Mouse (Mus musculus) forebrain, embryonic 10.5 days (tissue): ENCODE results near the gene Gid8. TPM values are rescaled to one million over a fixed set of nuclear protein-coding genes. Genes with fewer than 3 reads are reported as not detected.

ENCODE experiments used
- DNase-seq: peaks from one replicate; pipeline ENCODE4 v3.0.0-alpha.2; 2017; ENCODE audit warnings: low spot score; ENCODE audit errors: extremely low spot score
- H3K27ac ChIP-seq: fragments of 300-500 bp; sonication (generic); 2 replicates; pipeline ENCODE4 v1.5.1; 2016; ENCODE audit warnings: mild to moderate bottlenecking
- H3K27me3 ChIP-seq: fragments of 300-500 bp; sonication (generic); 2 replicates; pipeline ENCODE4 v1.6.1; 2016; ENCODE audit warnings: mild to moderate bottlenecking; ENCODE audit not compliant: poor library complexity, severe bottlenecking
- H3K36me3 ChIP-seq: fragments of 300-500 bp; sonication (generic); replicated peaks from 2 replicates; pipeline ENCODE4 v1.6.1; 2016; ENCODE audit warnings: mild to moderate bottlenecking, moderate library complexity
- H3K4me1 ChIP-seq: fragments of 300-500 bp; sonication (generic); 2 replicates; pipeline ENCODE4 v1.6.1; 2016
- H3K4me3 ChIP-seq: fragments of 300-500 bp; sonication (generic); 2 replicates; pipeline ENCODE4 v1.5.1; 2016; ENCODE audit warnings: mild to moderate bottlenecking, moderate library complexity
- H3K9me3 ChIP-seq: fragments of 300-500 bp; sonication (generic); 2 replicates; pipeline ENCODE4 v1.6.1; 2016; ENCODE audit warnings: mild to moderate bottlenecking, moderate library complexity
- WGBS: fragments of 180-500 bp; shearing (Covaris S2); methylation state at CpG from one replicate; pipeline ENCODE4 v1.1.7; 2016; 5-methylcytosine and 5-hydroxymethylcytosine counted together
- polyA plus RNA-seq: library from polyadenylated mRNA; unstranded; fragments of >200 nt; fragmentation: Nextera tagmentation; extraction: Ambion mirVana; gene quantifications from 2 replicates; pipeline ENCODE4 v1.2.1, GENCODE M21; 2016

Gid8 gene
- 46.8 and 47.7 TPM in 2 replicates for polyA plus RNA-seq

- DNase-seq: peak; percentile 98
- WGBS: under 1% methylated on average over 35 of the region's 43 CpGs
- H3K4me3 ChIP-seq: peak within 1 kb of the TSS; percentile 82
- H3K27me3 ChIP-seq: no peaks in the 10 kb centered on the region
- no peaks in the 10 kb centered on the region for H3K9me3 ChIP-seq
- H3K36me3 ChIP-seq: peaks cover 52% of the 10 kb centered on the region
- peaks cover 26% of the 10 kb centered on the region for H3K4me1 ChIP-seq
- peak within 1 kb of the TSS; percentile 98 for H3K27ac ChIP-seq
Measured at GRCm38 (mm10) chr2:180709923-180710272, at the start of gene Gid8, which contains the start of gene Dido1. Gene Gid8 (plus strand): TSS chr2:180710117. Gene Dido1 (minus strand): TSS chr2:180709999.

GRCm38 (mm10) chr2:180660521-180660920 is 49.4 kb upstream of the Gid8 start:
- no peak for DNase-seq
- 98% methylated on average over 5 of the region's 5 CpGs for WGBS
- Histone ChIP-seq H3K36me3 (peaks cover 43% of the 10 kb centered on the region), H3K27me3 (0 out of 2 replicates have a peak, but pooled peaks cover 3% of the 10 kb centered on the region), H3K9me3 (no peaks in the 10 kb centered on the region), H3K27ac (no peak overlapping the region), H3K4me3 (no peak overlapping the region), H3K4me1 (peaks cover 27% of the 10 kb centered on the region)

GRCm38 (mm10) chr2:180662008-180662407 is 47.9 kb upstream of the Gid8 start:
- Histone ChIP-seq H3K9me3 (no peaks in the 10 kb centered on the region), H3K27me3 (0 out of 2 replicates have a peak, but pooled peaks cover 3% of the 10 kb centered on the region), H3K4me3 (no peak overlapping the region), H3K4me1 (peaks cover 27% of the 10 kb centered on the region), H3K27ac (no peak overlapping the region), H3K36me3 (peaks cover 58% of the 10 kb centered on the region)
- DNase-seq: no peak
- 94% methylated on average over 4 of the region's 4 CpGs for WGBS

- no peaks in the 10 kb centered on the region for H3K9me3 ChIP-seq
- peaks cover 60% of the 10 kb centered on the region for H3K36me3 ChIP-seq
- H3K4me3 ChIP-seq: no peak overlapping the region
- H3K27ac ChIP-seq: no peak overlapping the region
- no peaks in the 10 kb centered on the region for H3K4me1 ChIP-seq
- H3K27me3 ChIP-seq: no peaks in the 10 kb centered on the region
- 95% methylated on average over 2 of the region's 2 CpGs for WGBS
- no peak for DNase-seq
Measured at GRCm38 (mm10) chr2:180676706-180677105, 33.2 kb upstream of the Gid8 start.

- Histone ChIP-seq H3K27ac (no peak overlapping the region), H3K4me1 (no peaks in the 10 kb centered on the region), H3K4me3 (no peak overlapping the region), H3K27me3 (no peaks in the 10 kb centered on the region), H3K36me3 (peaks cover 60% of the 10 kb centered on the region), H3K9me3 (no peaks in the 10 kb centered on the region)
- WGBS: 28% methylated on average over 4 of the region's 4 CpGs
- peak; percentile 50 for DNase-seq
Measured at GRCm38 (mm10) chr2:180678609-180679140, 31.2 kb upstream of the Gid8 start.

GRCm38 (mm10) chr2:180681225-180681624 is 28.7 kb upstream of the Gid8 start:
- no peaks in the 10 kb centered on the region for H3K9me3 ChIP-seq
- DNase-seq: no peak
- H3K27me3 ChIP-seq: no peaks in the 10 kb centered on the region
- H3K4me3 ChIP-seq: no peak overlapping the region
- H3K4me1 ChIP-seq: no peaks in the 10 kb centered on the region
- 69% methylated on average over 2 of the region's 2 CpGs for WGBS
- H3K36me3 ChIP-seq: peaks cover 68% of the 10 kb centered on the region
- H3K27ac ChIP-seq: no peak overlapping the region

GRCm38 (mm10) chr2:180683524-180683923 is 26.4 kb upstream of the Gid8 start:
- H3K27ac ChIP-seq: no peak overlapping the region
- peaks cover 91% of the 10 kb centered on the region for H3K36me3 ChIP-seq

GRCm38 (mm10) chr2:180684031-180684430 is 25.9 kb upstream of the Gid8 start:
- DNase-seq: no peak
- no peaks in the 10 kb centered on the region for H3K4me1 ChIP-seq
- H3K4me3 ChIP-seq: no peak overlapping the region
- peaks cover 96% of the 10 kb centered on the region for H3K36me3 ChIP-seq
- no peaks in the 10 kb centered on the region for H3K9me3 ChIP-seq
- H3K27ac ChIP-seq: no peak overlapping the region
- H3K27me3 ChIP-seq: no peaks in the 10 kb centered on the region
- WGBS: 95% methylated on average over 4 of the region's 4 CpGs

More at GRCm38 (mm10) chr2:180683524-180683923, 26.4 kb upstream of the Gid8 start:
- Histone ChIP-seq H3K4me3 (no peak overlapping the region), H3K4me1 (no peaks in the 10 kb centered on the region), H3K9me3 (no peaks in the 10 kb centered on the region), H3K27me3 (no peaks in the 10 kb centered on the region)
- 95% methylated on average over 2 of the region's 2 CpGs for WGBS
- DNase-seq: no peak

GRCm38 (mm10) chr2:180689841-180690240 is 20.1 kb upstream of the Gid8 start:
- 91% methylated on average over 5 of the region's 5 CpGs for WGBS
- Histone ChIP-seq H3K9me3 (no peaks in the 10 kb centered on the region), H3K4me3 (no peak overlapping the region), H3K4me1 (peaks cover 17% of the 10 kb centered on the region), H3K27me3 (no peaks in the 10 kb centered on the region), H3K27ac (no peak overlapping the region), H3K36me3 (peaks cover 69% of the 10 kb centered on the region)
- DNase-seq: no peak

- Histone ChIP-seq H3K9me3 (no peaks in the 10 kb centered on the region), H3K36me3 (peaks cover 41% of the 10 kb centered on the region), H3K4me1 (peaks cover 19% of the 10 kb centered on the region), H3K27me3 (no peaks in the 10 kb centered on the region), H3K27ac (peak overlapping the region; percentile 71), H3K4me3 (peak overlapping the region; percentile 30)
- WGBS: 0% methylated on average over 1 of the region's 1 CpGs
- DNase-seq: peak; percentile 32
Measured at GRCm38 (mm10) chr2:180692630-180693029, 17.3 kb upstream of the Gid8 start.

- H3K27ac ChIP-seq: no peak overlapping the region
- no peaks in the 10 kb centered on the region for H3K9me3 ChIP-seq
- peaks cover 28% of the 10 kb centered on the region for H3K4me1 ChIP-seq
- H3K4me3 ChIP-seq: no peak overlapping the region
- DNase-seq: no peak
- 89% methylated on average over 2 of the region's 2 CpGs for WGBS
- peaks cover 15% of the 10 kb centered on the region for H3K36me3 ChIP-seq
- no peaks in the 10 kb centered on the region for H3K27me3 ChIP-seq
Measured at GRCm38 (mm10) chr2:180695176-180695575, 14.7 kb upstream of the Gid8 start.

GRCm38 (mm10) chr2:180700457-180700856 is 9.5 kb upstream of the Gid8 start:
- Histone ChIP-seq H3K27ac (peak overlapping the region; percentile 97; the same call in 1 of the 2 replicates), H3K4me3 (peak overlapping the region; percentile 95), H3K27me3 (no peaks in the 10 kb centered on the region), H3K4me1 (peaks cover 41% of the 10 kb centered on the region), H3K9me3 (no peaks in the 10 kb centered on the region), H3K36me3 (peaks cover 10% of the 10 kb centered on the region)
- DNase-seq: no peak
- 84% methylated on average over 5 of the region's 5 CpGs for WGBS

- 6% methylated on average over 26 of the region's 26 CpGs for WGBS
Measured at GRCm38 (mm10) chr2:180701053-180701766, 8.7 kb upstream of the Gid8 start.

More at GRCm38 (mm10) chr2:180701053-180701766, 8.7 kb upstream of the Gid8 start:
- Histone ChIP-seq H3K4me1 (peaks cover 39% of the 10 kb centered on the region), H3K4me3 (peak overlapping the region; percentile 95), H3K27me3 (no peaks in the 10 kb centered on the region), H3K36me3 (peaks cover 18% of the 10 kb centered on the region), H3K9me3 (no peaks in the 10 kb centered on the region), H3K27ac (peak overlapping the region; percentile 97)
- DNase-seq: no peak
